Mouse (Mus musculus) cerebellum, adult 2 months (tissue): Measurements from ENCODE around the gene Tnc. TPM values are rescaled to one million over a fixed set of nuclear protein-coding genes. Genes with fewer than 3 reads are reported as not detected.

Experiments used
- DNase-seq, 2 experiments: peaks; one replicate each; pipeline ENCODE4 v3.0.0; 2021
- H3K27ac ChIP-seq: fragments of 200-500 bp; 2 replicates; pipeline ENCODE4 v1.5.1; 2012; ENCODE audit warnings: low read length, control low read depth, inconsistent platforms; ENCODE audit not compliant: insufficient read depth
- H3K27me3 ChIP-seq: fragments of 200-500 bp; 2 replicates; pipeline ENCODE4 v1.6.1; 2012; ENCODE audit warnings: inconsistent platforms, mild to moderate bottlenecking, low read length, moderate library complexity; ENCODE audit not compliant: control insufficient read depth, insufficient read depth
- H3K4me1 ChIP-seq: fragments of 200-500 bp; 2 replicates; pipeline ENCODE4 v1.6.1; 2011; ENCODE audit warnings: low read length; ENCODE audit not compliant: control insufficient read depth, insufficient read depth
- H3K4me3 ChIP-seq: fragments of 200-500 bp; replicated peaks from 2 replicates; pipeline ENCODE3; 2011; ENCODE audit warnings: mild to moderate bottlenecking, low read depth, low read length, control low read depth; ENCODE audit not compliant: insufficient read depth
- CTCF ChIP-seq: fragments of 200-500 bp; IDR thresholded peaks from 2 replicates; pipeline ENCODE4 v1.5.1; 2011; ENCODE audit warnings: low read depth, mild to moderate bottlenecking, control low read depth, low read length, moderate library complexity, borderline replicate concordance; ENCODE audit not compliant: insufficient read depth
- POLR2A ChIP-seq: fragments of 200-500 bp; IDR thresholded peaks from 2 replicates; pipeline ENCODE4 v1.6.1; 2011; ENCODE audit warnings: low read length, control low read depth, borderline replicate concordance; ENCODE audit not compliant: insufficient read depth
- WGBS: fragments of 180-500 bp; shearing (Covaris S2); methylation state at CpG from one replicate; pipeline ENCODE4 v1.1.7; 2018; 5-methylcytosine and 5-hydroxymethylcytosine counted together
- polyA plus RNA-seq: library from polyadenylated mRNA; depleted of rRNA; stranded (reverse); fragments of >200 nt; gene quantifications from 2 replicates; pipeline ENCODE4 v1.2.3, GENCODE M21; 2012

Gene Tnc
- polyA plus RNA-seq, 1 experiment, result 8.0 TPM

DNA sequence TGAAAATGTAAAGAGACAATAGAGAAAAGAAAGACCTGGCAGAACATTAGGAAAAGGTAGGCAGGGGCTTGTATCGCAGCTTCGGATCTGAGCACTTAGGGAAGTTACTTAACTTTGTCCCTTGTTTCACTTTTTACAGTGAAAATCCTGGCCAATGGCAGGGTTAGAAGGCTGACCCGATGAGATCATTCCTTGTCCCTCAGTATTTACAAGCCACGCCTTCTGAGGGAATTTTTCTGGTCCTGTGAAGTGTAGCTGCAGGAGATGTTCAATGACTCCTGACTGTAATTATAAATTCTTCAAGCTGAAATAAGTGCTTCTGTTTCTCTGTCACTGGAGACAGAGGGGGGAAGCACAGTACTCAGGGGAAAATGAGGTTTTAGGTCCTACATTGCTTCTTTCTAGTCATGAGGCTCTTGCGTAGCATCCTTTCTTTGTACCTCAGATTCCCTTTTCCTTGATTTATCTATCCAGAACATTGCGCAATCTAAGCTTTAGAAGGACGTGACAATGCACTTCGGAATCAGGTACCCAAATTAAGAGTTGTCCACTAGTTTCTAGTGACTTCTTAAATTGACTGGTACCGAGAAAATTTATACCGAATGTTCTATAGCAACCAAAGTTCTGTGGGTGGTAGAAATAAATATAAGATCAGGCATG lies 25.8 kb downstream of the Tnc start:
- Histone ChIP-seq H3K4me1 (no peaks in the 10 kb centered on the region; the same call in 1 of the 2 replicates), H3K27me3 (no peaks in the 10 kb centered on the region), H3K4me3 (no peak overlapping the region), H3K27ac (no peak overlapping the region)
- 92% methylated on average over 10 of the region's 10 CpGs for WGBS
- TF ChIP-seq POLR2A (no peak), CTCF (no peak)
- no peak for DNase-seq

- H3K27me3 ChIP-seq, result no peaks in the 10 kb centered on the region
- TF ChIP-seq POLR2A, result no peak
- H3K4me3 ChIP-seq, result no peak overlapping the region
- H3K4me1 ChIP-seq, result no peaks in the 10 kb centered on the region; the same call in 1 of the 2 replicates
- DNase-seq, result no peak
- H3K27ac ChIP-seq, result no peak overlapping the region
- WGBS, result 88% methylated on average over 8 of the region's 8 CpGs
These were observed 26.7 kb downstream of the Tnc start for GRCm38 (mm10) chr4:64020151-64020550.

- Histone ChIP-seq H3K27me3 (no peaks in the 10 kb centered on the region), H3K4me1 (no peaks in the 10 kb centered on the region), H3K27ac (no peak overlapping the region), H3K4me3 (no peak overlapping the region)
- 65% methylated on average over 2 of the region's 2 CpGs for WGBS
- DNase-seq, result no peak
- TF ChIP-seq POLR2A (no peak), CTCF (no peak)
These were observed 35.5 kb downstream of the Tnc start for GRCm38 (mm10) chr4:64011308-64011707.

DNA sequence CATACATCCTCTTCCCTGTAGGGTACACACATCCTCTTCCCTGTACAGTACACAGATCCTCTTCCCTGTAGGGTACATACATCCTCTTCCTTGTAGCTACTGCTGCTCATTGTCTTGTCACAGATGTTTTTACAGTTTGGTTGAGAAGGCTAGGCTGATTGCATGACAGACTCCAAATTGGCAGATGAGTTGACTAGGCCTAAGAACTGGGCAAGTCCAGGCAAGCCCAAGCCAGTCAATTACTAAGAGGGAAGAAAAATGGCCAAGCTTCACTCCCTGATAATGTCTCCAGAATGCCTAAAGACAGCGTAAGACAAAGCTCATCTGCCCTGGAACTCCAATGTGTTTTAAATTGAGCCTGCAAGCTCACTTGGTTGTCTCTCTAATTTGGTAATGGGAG lies 36.9 kb downstream of the Tnc start:
- WGBS, result 98% methylated on average over 1 of the region's 1 CpGs
- H3K27me3 ChIP-seq, result no peaks in the 10 kb centered on the region
- no peak for TF ChIP-seq CTCF
- TF ChIP-seq POLR2A, result no peak

DNA sequence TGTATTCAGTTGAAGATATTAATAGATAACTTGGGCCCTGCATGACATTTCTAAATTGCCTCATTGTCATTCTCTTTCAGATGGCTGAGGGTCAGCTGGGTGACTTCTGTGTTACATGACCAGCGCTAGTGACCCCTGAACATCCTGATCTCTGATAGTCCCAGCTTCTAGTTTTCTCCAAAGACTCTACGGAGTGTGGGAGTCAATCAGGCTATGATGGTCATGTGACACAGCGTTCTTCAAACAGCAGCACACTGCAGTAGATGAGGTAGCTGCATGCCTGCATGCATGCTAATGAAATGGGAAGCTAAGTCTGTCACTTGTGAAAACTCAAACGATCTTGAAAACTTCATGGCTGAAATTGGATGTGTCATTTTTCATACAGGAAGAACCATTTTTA lies 41.6 kb downstream of the Tnc start:
- Histone ChIP-seq H3K27ac (no peak overlapping the region), H3K4me1 (no peaks in the 10 kb centered on the region), H3K27me3 (no peaks in the 10 kb centered on the region), H3K4me3 (no peak overlapping the region)
- 87% methylated on average over 4 of the region's 4 CpGs for WGBS
- DNase-seq, result no peak
- TF ChIP-seq POLR2A, result no peak
- no peak for TF ChIP-seq CTCF

More for the DNA sequence above, 36.9 kb downstream of the Tnc start:
- Histone ChIP-seq H3K4me3 (no peak overlapping the region), H3K27ac (no peak overlapping the region), H3K4me1 (no peaks in the 10 kb centered on the region)
- DNase-seq, result no peak

- Histone ChIP-seq H3K27me3 (no peaks in the 10 kb centered on the region), H3K4me1 (no peaks in the 10 kb centered on the region), H3K4me3 (no peak overlapping the region), H3K27ac (no peak overlapping the region)
- 48% methylated on average over 3 of the region's 3 CpGs for WGBS
- no peak for DNase-seq
- no peak for TF ChIP-seq CTCF
- no peak for TF ChIP-seq POLR2A
These were observed 43.1 kb downstream of the Tnc start for GRCm38 (mm10) chr4:64003677-64004076.

DNA sequence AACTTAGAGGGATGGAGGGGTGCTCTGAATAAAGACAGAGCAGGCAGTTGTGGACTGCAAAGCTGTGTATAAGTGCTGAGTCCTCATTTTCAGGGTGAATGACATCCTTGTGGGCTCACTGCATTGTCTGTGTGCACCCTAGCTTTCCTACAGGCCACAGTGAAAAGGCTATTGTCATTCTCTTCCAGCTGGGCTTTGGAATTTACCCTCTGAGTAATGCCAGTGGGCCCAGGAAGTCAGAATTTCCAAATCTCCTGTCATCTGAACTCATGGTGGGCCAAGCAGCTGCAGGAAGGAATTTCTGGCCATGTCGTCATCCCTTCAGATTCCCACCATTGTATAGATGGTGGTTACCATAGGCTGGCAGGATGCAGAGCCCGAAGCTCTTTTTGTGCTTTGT lies 44.6 kb downstream of the Tnc start:
- TF ChIP-seq CTCF (no peak), POLR2A (no peak)
- 62% methylated on average over 2 of the region's 2 CpGs for WGBS
- H3K4me3 ChIP-seq, result no peak overlapping the region
- DNase-seq, result no peak
- H3K27ac ChIP-seq, result no peak overlapping the region
- H3K27me3 ChIP-seq, result no peaks in the 10 kb centered on the region
- H3K4me1 ChIP-seq, result no peaks in the 10 kb centered on the region

GRCm38 (mm10) chr4:64000788-64001187 lies 46.0 kb downstream of the Tnc start:
- Histone ChIP-seq H3K27ac (no peak overlapping the region), H3K27me3 (no peaks in the 10 kb centered on the region), H3K4me3 (no peak overlapping the region), H3K4me1 (no peaks in the 10 kb centered on the region)
- DNase-seq, result no peak
- WGBS, result 95% methylated on average over 3 of the region's 3 CpGs
- no peak for TF ChIP-seq CTCF
- no peak for TF ChIP-seq POLR2A
